Mouse (Mus musculus): ENCODE measurements around the gene F2rl2. TPM values are rescaled to one million over a fixed set of nuclear protein-coding genes. Genes with fewer than 3 reads are reported as not detected.

Gene F2rl2
- polyA plus RNA-seq, 1 experiment from 2014 or later: 1.0 TPM

- Histone ChIP-seq H3K9me3 (no peaks in the 10 kb centered on the region), H3K4me2 (replicated peaks) (no peak overlapping the region), H3K36me3 (no peaks in the 10 kb centered on the region; the same call in 1 of the 2 replicates), H3K9ac (replicated peaks) (no peak overlapping the region), H3K4me1 (no peaks in the 10 kb centered on the region), H3K27ac (replicated peaks) (no peak overlapping the region), H3K4me3 (no peak overlapping the region), H3K27me3 (no peaks in the 10 kb centered on the region)
- no peak for ATAC-seq (ENCODE audit: low FRiP score, low read depth)
Observed at GRCm38 (mm10) chr13:95712054-95712453, 15.4 kb downstream of the F2rl2 start.

- no peak overlapping the region for H3K4me2 ChIP-seq (replicated peaks)
- no peaks in the 10 kb centered on the region for H3K9me3 ChIP-seq
- H3K4me3 ChIP-seq: no peak overlapping the region
- no peaks in the 10 kb centered on the region for H3K27me3 ChIP-seq
- 92% methylated on average over 9 of the region's 9 CpGs for WGBS
- no peak overlapping the region for H3K27ac ChIP-seq (replicated peaks)
- no peaks in the 10 kb centered on the region; the same call in 1 of the 2 replicates for H3K36me3 ChIP-seq
- ATAC-seq (ENCODE audit: low FRiP score, low read depth): no peak
- no peaks in the 10 kb centered on the region for H3K4me1 ChIP-seq
- no peak overlapping the region for H3K9ac ChIP-seq (replicated peaks)
Observed at GRCm38 (mm10) chr13:95712570-95713268, 16.1 kb downstream of the F2rl2 start.

DNA sequence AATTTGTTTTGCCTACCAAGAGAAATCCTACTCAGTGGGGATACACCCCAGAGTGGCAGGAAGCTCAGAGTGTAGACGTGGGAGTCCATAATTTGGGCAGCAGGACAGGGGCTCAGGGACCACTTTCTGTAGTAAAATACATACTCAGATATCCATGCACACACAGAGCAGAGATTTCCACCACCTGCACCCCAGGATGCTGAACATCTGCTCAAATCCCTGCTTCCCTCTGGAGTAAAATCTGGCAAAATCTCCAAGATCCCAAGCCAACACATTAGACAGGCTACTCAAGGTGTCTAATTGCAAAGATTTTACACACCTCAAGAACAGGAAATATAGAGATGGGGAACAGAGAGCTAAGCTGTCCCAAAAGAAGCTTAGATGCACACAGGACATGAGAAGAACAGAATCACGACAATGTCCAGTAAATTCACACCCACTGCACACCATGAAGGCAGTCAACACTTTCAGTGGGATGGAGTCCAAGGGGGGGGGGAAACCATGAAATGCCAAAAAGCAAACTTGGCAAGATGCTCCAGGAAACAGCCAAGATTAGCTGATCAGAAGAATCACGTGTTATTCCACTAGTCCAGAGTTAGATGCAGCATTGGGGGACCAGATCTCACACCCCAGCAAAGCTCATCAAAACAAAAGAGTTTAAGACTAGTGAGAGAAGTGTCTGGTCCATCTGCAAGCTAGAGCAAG is 17.8 kb downstream of the F2rl2 start:
- Histone ChIP-seq H3K4me1 (no peaks in the 10 kb centered on the region), H3K4me3 (no peak overlapping the region), H3K4me2 (replicated peaks) (no peak overlapping the region), H3K36me3 (no peaks in the 10 kb centered on the region; the same call in 1 of the 2 replicates), H3K27ac (replicated peaks) (no peak overlapping the region), H3K9me3 (no peaks in the 10 kb centered on the region), H3K9ac (replicated peaks) (no peak overlapping the region), H3K27me3 (no peaks in the 10 kb centered on the region)
- no peak for ATAC-seq (ENCODE audit: low FRiP score, low read depth)
- 89% methylated on average over 3 of the region's 3 CpGs for WGBS

- Histone ChIP-seq H3K4me1 (no peaks in the 10 kb centered on the region), H3K9me3 (no peaks in the 10 kb centered on the region), H3K4me3 (no peak overlapping the region), H3K4me2 (replicated peaks) (no peak overlapping the region), H3K36me3 (no peaks in the 10 kb centered on the region; the same call in 1 of the 2 replicates), H3K27ac (replicated peaks) (no peak overlapping the region), H3K9ac (replicated peaks) (no peak overlapping the region), H3K27me3 (no peaks in the 10 kb centered on the region)
- WGBS: 76% methylated on average over 4 of the region's 4 CpGs
- ATAC-seq (ENCODE audit: low FRiP score, low read depth): no peak
Observed at GRCm38 (mm10) chr13:95715356-95715755, 18.7 kb downstream of the F2rl2 start.

GRCm38 (mm10) chr13:95719320-95720232 is 22.9 kb downstream of the F2rl2 start:
- Histone ChIP-seq H3K27ac (replicated peaks) (no peak overlapping the region), H3K4me3 (no peak overlapping the region), H3K9ac (replicated peaks) (no peak overlapping the region), H3K4me2 (replicated peaks) (peak overlapping the region; percentile 17; the same call in 1 of the 2 replicates), H3K36me3 (no peaks in the 10 kb centered on the region; the same call in 1 of the 2 replicates), H3K27me3 (no peaks in the 10 kb centered on the region), H3K9me3 (no peaks in the 10 kb centered on the region), H3K4me1 (no peaks in the 10 kb centered on the region)
- whole genome bisulfite sequencing: 62% methylated on average over 14 of the region's 14 CpGs
- ATAC-seq (ENCODE audit: low FRiP score, low read depth): peak; percentile 76

GRCm38 (mm10) chr13:95730491-95730890 is 33.8 kb downstream of the F2rl2 start:
- H3K36me3 ChIP-seq: 0 out of 2 replicates have a peak, but pooled peaks cover 11% of the 10 kb centered on the region
- H3K4me3 ChIP-seq: no peak overlapping the region
- H3K27ac ChIP-seq (replicated peaks): no peak overlapping the region
- no peak overlapping the region for H3K4me2 ChIP-seq (replicated peaks)
- no peaks in the 10 kb centered on the region for H3K27me3 ChIP-seq
- ATAC-seq (ENCODE audit: low FRiP score, low read depth): no peak
- WGBS: 86% methylated on average over 4 of the region's 4 CpGs
- H3K9ac ChIP-seq (replicated peaks): no peak overlapping the region
- no peaks in the 10 kb centered on the region for H3K9me3 ChIP-seq
- no peaks in the 10 kb centered on the region for H3K4me1 ChIP-seq

- H3K9me3 ChIP-seq: no peaks in the 10 kb centered on the region
- no peak for ATAC-seq (ENCODE audit: low FRiP score, low read depth)
- H3K36me3 ChIP-seq: peaks cover 2% of the 10 kb centered on the region; the same call in 1 of the 2 replicates
- WGBS: 85% methylated on average over 5 of the region's 5 CpGs
- no peak overlapping the region for H3K9ac ChIP-seq (replicated peaks)
- no peaks in the 10 kb centered on the region for H3K4me1 ChIP-seq
- H3K4me2 ChIP-seq (replicated peaks): no peak overlapping the region
- H3K4me3 ChIP-seq: no peak overlapping the region
- H3K27me3 ChIP-seq: no peaks in the 10 kb centered on the region
- H3K27ac ChIP-seq (replicated peaks): no peak overlapping the region
Observed at GRCm38 (mm10) chr13:95739651-95740050, 43.0 kb downstream of the F2rl2 start.

DNA sequence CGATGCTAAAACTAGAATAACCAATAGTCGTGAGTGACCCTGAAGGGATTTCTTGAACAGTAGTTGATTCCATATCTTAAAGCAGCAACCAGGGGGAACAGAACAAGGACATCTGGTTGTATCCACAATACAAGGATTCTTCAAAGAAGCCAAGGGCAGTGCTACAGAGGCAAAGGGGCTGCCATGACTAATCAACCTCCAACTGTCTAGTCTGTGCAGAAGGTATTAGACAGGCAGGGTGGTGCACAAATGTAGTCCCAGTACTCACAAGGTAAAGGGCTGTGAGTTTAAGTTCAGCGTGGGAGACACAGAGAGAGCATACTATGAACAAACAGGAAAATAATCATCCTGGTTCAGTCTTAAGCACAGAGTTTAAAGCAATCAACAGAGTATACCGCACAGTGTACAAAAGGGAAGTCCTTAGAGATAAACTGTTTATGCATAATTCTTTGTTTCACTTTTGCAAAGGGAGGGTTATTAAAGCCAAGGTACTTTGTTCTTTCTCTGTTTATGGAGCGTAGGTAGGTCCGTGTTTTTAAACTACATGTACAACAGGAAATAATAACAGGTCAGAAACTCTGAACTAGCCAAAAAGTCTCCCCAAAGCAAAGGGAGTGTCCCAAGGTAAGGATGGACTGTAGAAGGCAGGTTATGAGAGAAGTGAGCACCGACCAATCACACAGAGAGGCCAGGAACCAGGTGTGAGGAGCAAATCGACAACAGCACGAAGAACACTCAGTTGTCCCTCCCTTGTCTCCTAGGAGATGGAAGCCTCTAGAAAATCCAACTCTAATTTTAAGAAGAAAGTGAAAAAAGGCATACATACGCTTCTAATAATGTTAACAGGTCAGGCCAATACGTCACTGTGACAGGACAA is 45.4 kb downstream of the F2rl2 start:
- no peak overlapping the region for H3K4me2 ChIP-seq (replicated peaks)
- WGBS: 95% methylated on average over 11 of the region's 11 CpGs
- no peak for ATAC-seq (ENCODE audit: low FRiP score, low read depth)
- H3K4me3 ChIP-seq: no peak overlapping the region
- peaks cover 4% of the 10 kb centered on the region; the same call in 1 of the 2 replicates for H3K36me3 ChIP-seq
- no peaks in the 10 kb centered on the region for H3K27me3 ChIP-seq
- H3K9me3 ChIP-seq: no peaks in the 10 kb centered on the region
- H3K4me1 ChIP-seq: no peaks in the 10 kb centered on the region
- H3K9ac ChIP-seq (replicated peaks): no peak overlapping the region
- no peak overlapping the region for H3K27ac ChIP-seq (replicated peaks)

- Histone ChIP-seq H3K36me3 (peaks cover 4% of the 10 kb centered on the region; the same call in 1 of the 2 replicates), H3K9me3 (no peaks in the 10 kb centered on the region), H3K4me2 (replicated peaks) (no peak overlapping the region), H3K9ac (replicated peaks) (no peak overlapping the region), H3K27ac (replicated peaks) (no peak overlapping the region), H3K4me1 (no peaks in the 10 kb centered on the region), H3K27me3 (no peaks in the 10 kb centered on the region), H3K4me3 (no peak overlapping the region)
- WGBS: 88% methylated on average over 9 of the region's 9 CpGs
- ATAC-seq (ENCODE audit: low FRiP score, low read depth): no peak
Observed at GRCm38 (mm10) chr13:95742881-95743466, 46.3 kb downstream of the F2rl2 start.

GRCm38 (mm10) chr13:95745451-95745850 is 48.8 kb downstream of the F2rl2 start:
- H3K9me3 ChIP-seq: no peaks in the 10 kb centered on the region
- H3K36me3 ChIP-seq: peaks cover 4% of the 10 kb centered on the region; the same call in 1 of the 2 replicates
- no peak overlapping the region for H3K4me3 ChIP-seq
- WGBS: 89% methylated on average over 4 of the region's 4 CpGs
- no peak overlapping the region for H3K4me2 ChIP-seq (replicated peaks)
- H3K27me3 ChIP-seq: no peaks in the 10 kb centered on the region
- H3K27ac ChIP-seq (replicated peaks): no peak overlapping the region
- no peak overlapping the region for H3K9ac ChIP-seq (replicated peaks)
- ATAC-seq (ENCODE audit: low FRiP score, low read depth): no peak
- H3K4me1 ChIP-seq: no peaks in the 10 kb centered on the region

DNA sequence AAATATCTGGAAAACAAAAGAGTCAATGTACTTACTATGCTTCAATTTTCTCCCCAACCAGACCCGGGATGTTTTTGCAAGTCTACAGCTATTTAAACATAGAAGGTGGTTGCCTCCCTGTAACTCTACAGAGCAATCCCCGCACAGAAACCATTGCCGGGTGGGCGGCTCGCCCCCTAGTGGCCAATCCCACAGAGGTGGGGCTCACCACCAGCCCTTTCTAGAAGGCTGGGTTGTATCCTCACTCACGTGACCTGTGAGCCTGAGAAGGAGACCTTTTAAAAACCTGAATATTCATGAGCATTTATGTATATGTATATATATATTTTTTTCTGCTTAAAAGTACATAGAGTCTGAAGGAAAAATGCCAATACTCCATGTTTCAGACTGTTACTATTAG is 49.9 kb downstream of the F2rl2 start:
- H3K36me3 ChIP-seq: peaks cover 4% of the 10 kb centered on the region; the same call in 1 of the 2 replicates
- no peak overlapping the region for H3K9ac ChIP-seq (replicated peaks)
- H3K27ac ChIP-seq (replicated peaks): no peak overlapping the region
- 13% methylated on average over 6 of the region's 6 CpGs for WGBS
- H3K27me3 ChIP-seq: no peaks in the 10 kb centered on the region
- ATAC-seq (ENCODE audit: low FRiP score, low read depth): peak; percentile 71; the same call in 1 of the 2 replicates
- H3K4me2 ChIP-seq (replicated peaks): no peak overlapping the region
- H3K4me3 ChIP-seq: no peak overlapping the region
- no peaks in the 10 kb centered on the region for H3K4me1 ChIP-seq
- no peaks in the 10 kb centered on the region for H3K9me3 ChIP-seq
